Mouse (Mus musculus) megakaryocyte, embryonic 14.5 days (primary cell): ENCODE data around the gene Gm5741.

Experiments
- FLI1 ChIP-seq: IDR thresholded peaks from 2 replicates; pipeline ENCODE4 v1.6.1; 2012; ENCODE audit warnings: low read length, inconsistent platforms, mixed read lengths
- GATA1 ChIP-seq: IDR thresholded peaks from 3 replicates; pipeline ENCODE4 v1.6.1; 2012; ENCODE audit warnings: mixed read lengths, low read length, inconsistent platforms, borderline replicate concordance

DNA sequence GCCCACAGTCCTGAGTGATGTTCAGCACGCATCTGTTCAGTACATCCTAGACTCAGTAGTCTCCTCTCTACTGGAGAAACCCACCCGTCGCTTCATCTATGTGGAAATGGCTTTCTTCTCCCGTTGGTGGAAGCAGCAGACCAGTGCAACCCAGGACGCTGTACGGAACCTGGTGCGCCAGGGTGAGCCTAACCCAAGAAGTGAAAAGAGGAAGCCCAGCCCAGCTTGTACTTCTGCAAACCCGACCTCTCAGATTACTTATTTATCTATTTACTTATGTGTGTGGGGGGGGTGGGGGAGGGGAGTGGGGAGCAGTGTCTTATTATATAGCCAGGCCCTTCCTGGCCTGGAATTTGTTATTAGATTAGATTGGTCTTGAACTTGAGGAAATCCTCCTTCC, 16.9 kb upstream of the Gm5741 start:
- TF ChIP-seq GATA1 = no peak
- no peak for TF ChIP-seq FLI1
